Mouse (Mus musculus) MN1 (cell line): ENCODE measurements around the gene Pmm2.

Source experiments
- DNase-seq: peaks from one replicate; pipeline ENCODE4 v3.0.0-alpha.2; 2016; ENCODE audit warnings: low spot score

The Pmm2 gene

GRCm38 (mm10) chr16:8656256-8656655 is 18.8 kb downstream of the Pmm2 start:
- DNase-seq, result no peak

GRCm38 (mm10) chr16:8658349-8658748 is 20.9 kb downstream of the Pmm2 start:
- DNase-seq, result no peak

- DNase-seq, result no peak
Measured at GRCm38 (mm10) chr16:8658764-8659163, 21.3 kb downstream of the Pmm2 start.

GRCm38 (mm10) chr16:8663022-8663421 is 25.5 kb downstream of the Pmm2 start:
- DNase-seq, result no peak

GRCm38 (mm10) chr16:8663606-8664539 is 26.4 kb downstream of the Pmm2 start:
- no peak for DNase-seq

GRCm38 (mm10) chr16:8665367-8665766 is 27.9 kb downstream of the Pmm2 start:
- no peak for DNase-seq

GRCm38 (mm10) chr16:8666452-8666851 is 29.0 kb downstream of the Pmm2 start:
- DNase-seq, result peak; percentile 24

- DNase-seq, result no peak
Measured at GRCm38 (mm10) chr16:8667261-8667660, 29.8 kb downstream of the Pmm2 start.

GRCm38 (mm10) chr16:8667814-8668213 is 30.3 kb downstream of the Pmm2 start:
- DNase-seq, result no peak

- DNase-seq, result no peak
Measured at GRCm38 (mm10) chr16:8668386-8668785, 30.9 kb downstream of the Pmm2 start.

GRCm38 (mm10) chr16:8669432-8669831 is 32.0 kb downstream of the Pmm2 start:
- DNase-seq, result peak; percentile 18

- peak; percentile 51 for DNase-seq
Measured at GRCm38 (mm10) chr16:8670041-8671035, 32.9 kb downstream of the Pmm2 start.

- DNase-seq, result peak; percentile 93
Measured at GRCm38 (mm10) chr16:8671551-8672349, 34.3 kb downstream of the Pmm2 start, which contains the start of gene Carhsp1. Gene Carhsp1 (minus strand): TSS chr16:8672155.

GRCm38 (mm10) chr16:8672350-8672687 is 34.8 kb downstream of the Pmm2 start:
- DNase-seq, result no peak

- DNase-seq, result no peak
Measured at GRCm38 (mm10) chr16:8672811-8673210, 35.3 kb downstream of the Pmm2 start.

- no peak for DNase-seq
Measured at GRCm38 (mm10) chr16:8673343-8673742, 35.9 kb downstream of the Pmm2 start.

GRCm38 (mm10) chr16:8674165-8674564 is 36.7 kb downstream of the Pmm2 start:
- DNase-seq, result peak; percentile 61

- no peak for DNase-seq
Measured at GRCm38 (mm10) chr16:8675559-8675958, 38.1 kb downstream of the Pmm2 start.

- DNase-seq, result no peak
Measured at GRCm38 (mm10) chr16:8676228-8676627, 38.8 kb downstream of the Pmm2 start.

- DNase-seq, result peak; percentile 63
Measured at GRCm38 (mm10) chr16:8676800-8677199, 39.3 kb downstream of the Pmm2 start.

GRCm38 (mm10) chr16:8678035-8678434 is 40.6 kb downstream of the Pmm2 start:
- no peak for DNase-seq

- DNase-seq, result no peak
Measured at GRCm38 (mm10) chr16:8678676-8679075, 41.2 kb downstream of the Pmm2 start.
